Mouse (Mus musculus) frontal cortex, postnatal 36 days (tissue): ENCODE results near the gene Atcay.
"Not testable (repeated sequence)": the region's sequence is repeated elsewhere in the genome, so short reads cannot be mapped to it uniquely, and the experiment has no call there.

Source experiments
- DNase-seq, 2 experiments: peaks; one replicate each; pipeline ENCODE4 v3.0.0; 2022; ENCODE audit warnings: low spot score in 2 of 2

Gene Atcay

DNA sequence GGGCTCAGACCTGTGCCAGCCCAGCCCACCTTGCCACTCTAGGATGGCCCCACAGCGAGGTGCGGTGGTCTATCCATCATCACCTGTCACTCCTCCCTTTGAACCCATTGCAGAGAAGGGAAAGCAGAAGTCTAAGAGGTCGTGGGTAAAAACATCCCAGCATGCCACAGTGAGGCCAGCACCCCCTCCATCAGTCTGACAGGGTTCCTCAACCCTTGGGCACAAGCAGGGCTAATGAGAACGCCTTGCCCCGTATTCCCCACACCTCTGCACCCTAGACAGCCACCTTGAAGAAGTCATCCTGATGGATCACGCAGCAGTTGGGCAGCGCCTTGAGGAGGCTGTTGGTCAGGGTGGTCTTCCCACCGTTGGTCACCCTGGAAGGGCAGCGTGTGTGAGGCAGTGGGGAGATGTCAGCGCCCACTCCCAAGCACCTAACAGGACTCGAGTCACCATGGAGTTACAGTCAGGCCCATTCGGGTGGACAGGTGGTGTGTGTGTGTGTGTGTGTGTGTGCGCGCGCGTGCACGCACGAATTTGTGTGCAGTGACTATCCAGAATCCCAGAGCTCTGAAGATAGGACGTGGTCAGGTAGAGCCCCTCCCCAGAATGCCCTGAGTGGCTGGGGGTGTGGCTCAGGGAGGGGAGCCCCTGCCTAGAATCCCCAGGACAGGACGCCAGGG lies 29.9 kb downstream of the Atcay start:
- no peak for DNase-seq

DNA sequence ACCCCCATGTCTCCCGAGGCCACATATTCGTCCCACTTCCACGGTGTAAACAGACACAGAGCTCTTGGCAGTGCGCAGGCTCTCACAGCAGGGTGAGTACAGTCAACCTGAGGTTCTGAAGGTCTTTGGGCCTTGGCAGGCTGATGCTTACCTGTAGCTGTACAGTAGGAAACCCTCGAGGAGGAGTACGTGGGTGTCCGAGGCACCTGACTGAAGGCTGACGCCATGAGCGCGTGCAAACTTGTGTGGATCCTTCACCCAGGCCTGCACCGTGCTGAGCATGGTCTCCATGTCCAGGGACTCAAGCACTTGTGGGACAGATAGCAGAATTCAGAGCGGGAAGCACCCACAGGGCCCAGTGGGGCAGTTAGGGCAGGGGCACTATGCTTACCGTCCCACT lies 30.5 kb downstream of the Atcay start:
- DNase-seq: no peak

- no peak for DNase-seq
These were observed 31.6 kb downstream of the Atcay start for GRCm38 (mm10) chr10:81198990-81199389.

DNA sequence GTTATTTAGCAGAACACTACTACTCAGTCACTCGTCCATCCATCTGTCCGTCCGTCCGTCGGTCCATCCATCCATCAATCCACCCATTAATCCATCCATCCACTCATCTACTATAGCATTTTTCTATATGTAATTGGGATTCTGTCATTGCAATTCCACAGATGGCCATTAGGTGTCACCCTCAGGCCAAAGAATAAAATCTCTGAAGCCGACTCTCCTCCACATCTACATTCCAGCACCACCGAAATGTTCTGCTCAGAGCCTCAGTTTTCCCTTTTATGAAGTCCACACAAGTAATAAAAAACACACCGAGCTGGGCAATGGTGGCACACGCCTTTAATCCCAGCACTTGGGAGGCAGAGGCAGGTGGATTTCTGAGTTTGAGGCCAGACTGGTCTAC lies 32.4 kb downstream of the Atcay start:
- peak; percentile 67 to 85 for DNase-seq

DNA sequence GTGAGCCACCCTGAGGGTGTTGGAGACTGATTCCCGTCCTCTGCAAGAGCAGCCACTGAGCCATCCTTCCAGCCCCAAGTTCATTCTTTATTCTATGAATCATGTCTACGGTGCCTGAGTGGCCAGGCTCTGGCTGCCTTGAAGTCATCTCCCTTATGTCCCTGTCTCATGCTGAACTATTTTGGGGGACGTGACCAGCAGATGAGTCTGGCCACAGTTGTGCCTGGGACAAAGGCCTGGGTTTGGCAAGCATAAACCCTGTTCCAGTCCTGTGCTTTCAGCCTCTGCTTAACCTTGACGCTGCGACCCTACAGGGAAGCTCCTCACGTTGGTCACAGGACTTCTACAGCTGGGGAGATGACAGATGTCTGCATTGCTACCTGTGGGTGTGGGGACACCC lies 33.3 kb downstream of the Atcay start:
- DNase-seq: no peak

DNA sequence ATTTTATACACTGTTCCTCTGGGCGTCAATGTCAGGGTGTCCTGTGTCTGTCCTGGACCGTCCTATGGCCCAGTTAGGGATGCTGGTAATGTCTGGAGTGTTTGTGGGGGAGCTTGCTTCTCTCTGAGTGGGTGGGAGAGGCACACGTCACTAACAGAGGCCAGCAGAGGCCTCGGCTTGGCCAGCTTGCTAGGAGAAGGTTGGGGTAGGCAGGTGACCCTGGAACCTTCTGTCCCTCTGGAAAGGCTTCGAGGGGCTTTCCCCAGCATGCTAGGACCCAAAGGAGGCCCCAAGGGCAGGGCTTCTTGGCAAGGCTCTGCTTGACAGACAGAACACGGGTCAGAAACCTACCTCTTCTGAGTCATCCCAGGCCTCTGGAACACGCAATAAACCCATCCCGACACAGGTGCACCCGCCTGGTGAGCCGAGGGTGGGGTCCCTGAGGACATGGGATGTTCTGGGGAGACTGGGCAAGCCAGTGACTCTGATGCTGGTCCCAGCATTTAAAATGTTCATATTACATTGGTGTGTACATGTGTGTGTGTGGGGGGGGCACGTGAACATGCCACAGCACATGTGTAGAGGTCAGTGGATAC lies 34.1 kb downstream of the Atcay start:
- no peak for DNase-seq

DNA sequence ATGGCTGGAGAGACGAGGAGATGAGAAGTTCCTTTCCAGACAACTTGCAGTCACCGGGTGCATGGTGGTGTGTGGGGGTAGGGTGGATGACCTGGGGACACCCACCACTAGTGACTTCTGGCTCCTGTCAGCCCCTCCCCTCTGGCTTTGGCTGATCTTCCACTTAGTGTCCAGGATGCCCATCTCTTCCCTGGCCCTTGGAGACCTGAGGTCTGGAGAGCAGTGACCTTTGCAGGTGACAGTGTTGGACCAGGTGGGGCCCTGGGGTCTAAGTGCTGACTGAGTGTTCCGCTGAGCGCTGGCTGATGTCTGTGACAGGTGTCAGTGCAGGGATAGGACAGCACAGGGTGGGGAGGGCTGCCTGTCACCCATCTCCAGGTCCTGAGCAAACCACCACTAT lies 35.3 kb downstream of the Atcay start:
- DNase-seq: no peak

DNA sequence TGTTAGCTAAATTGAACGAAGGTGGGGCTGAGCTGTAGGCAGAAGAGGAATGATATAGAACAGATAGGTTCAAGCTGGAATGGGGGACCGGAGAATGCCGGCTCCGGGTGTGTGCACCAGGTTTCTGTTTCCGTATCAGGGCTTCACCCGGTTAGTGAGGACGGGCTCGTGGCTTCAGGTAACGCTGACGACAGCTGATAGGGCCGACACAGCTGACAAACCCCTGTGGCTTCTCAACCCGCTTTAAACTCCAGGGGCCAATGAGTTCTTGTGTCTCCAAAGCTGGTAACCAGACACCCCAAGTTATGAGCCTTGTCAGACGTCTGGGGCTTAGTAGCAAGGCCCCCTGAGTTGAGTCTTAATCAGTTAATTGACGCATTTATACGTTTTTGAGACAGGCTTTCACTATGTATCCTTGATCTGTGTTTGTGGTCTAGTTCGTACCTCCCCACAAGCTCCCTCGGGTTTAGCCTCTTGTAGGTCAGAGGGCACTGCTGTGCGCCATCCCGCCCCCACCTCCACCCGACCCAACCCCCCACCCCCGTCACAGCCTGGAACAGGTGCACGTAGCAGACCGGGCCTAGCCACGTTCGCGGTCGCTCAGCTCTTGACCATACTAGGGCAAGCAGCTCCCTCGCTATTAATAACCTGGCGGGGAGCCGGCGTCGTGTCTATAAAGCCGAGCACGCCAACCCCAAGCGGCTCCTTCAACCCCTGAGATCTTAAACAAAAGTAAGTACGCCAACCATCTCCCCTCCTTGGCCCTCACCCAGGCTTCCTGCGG lies 36.5 kb downstream of the Atcay start:
- DNase-seq: no peak

DNA sequence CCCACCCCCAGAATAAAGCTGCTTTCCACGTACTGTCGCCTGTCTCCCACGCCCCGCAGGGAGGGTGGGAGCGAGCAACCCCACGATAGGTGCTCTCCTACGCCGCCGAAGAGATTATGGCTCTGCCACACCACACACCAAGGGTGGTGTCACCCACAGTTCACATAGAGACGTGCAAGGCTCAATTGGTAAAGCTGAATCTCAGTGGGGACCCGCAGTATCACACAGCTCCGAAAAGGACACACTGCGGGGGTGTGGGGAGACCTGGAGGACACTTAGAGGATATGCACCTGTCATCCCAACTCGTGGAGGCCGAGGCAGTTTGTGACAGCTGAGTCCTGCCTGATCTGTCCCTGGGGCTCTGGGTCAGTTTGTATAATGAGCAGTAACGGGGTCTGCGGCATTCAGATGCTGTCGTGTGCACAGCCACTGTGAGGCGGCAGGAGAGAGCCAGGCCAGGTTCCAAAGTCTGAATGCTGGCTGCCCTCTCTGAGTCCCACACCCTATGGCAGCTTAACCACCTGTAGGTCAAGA lies 37.6 kb downstream of the Atcay start:
- DNase-seq: peak in 1 of 2 experiments; percentile 64

DNA sequence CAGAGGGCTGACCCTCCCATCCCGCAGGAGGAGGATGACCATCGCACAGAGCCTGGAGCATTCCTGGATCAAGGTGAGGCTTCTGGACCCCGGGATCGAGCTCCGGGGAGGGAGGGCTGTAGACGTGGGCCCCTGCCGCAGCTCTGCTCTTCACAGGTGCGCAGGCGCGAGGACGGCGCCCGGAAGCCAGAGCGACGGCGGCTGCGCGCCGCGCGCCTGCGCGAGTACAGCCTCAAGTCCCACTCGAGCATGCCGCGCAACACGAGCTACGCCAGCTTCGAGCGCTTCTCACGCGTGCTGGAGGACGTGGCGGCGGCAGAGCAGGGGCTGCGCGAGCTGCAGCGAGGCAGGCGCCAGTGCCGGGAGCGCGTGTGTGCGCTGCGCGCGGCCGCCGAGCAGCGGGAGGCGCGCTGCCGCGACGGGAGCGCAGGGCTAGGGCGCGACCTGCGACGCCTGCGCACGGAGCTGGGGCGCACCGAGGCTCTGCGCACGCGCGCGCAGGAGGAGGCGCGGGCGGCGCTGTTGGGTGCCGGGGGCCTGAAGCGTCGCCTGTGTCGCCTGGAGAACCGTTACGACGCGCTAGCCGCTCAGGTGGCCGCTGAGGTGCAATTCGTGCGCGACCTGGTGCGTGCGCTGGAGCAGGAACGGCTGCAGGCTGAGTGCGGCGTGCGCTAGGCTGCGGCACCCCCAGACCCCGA lies 38.2 kb downstream of the Atcay start:
- peak; percentile 88 to 90 for DNase-seq

- no peak for DNase-seq
These were observed 39.2 kb downstream of the Atcay start for GRCm38 (mm10) chr10:81191342-81191982.

DNA sequence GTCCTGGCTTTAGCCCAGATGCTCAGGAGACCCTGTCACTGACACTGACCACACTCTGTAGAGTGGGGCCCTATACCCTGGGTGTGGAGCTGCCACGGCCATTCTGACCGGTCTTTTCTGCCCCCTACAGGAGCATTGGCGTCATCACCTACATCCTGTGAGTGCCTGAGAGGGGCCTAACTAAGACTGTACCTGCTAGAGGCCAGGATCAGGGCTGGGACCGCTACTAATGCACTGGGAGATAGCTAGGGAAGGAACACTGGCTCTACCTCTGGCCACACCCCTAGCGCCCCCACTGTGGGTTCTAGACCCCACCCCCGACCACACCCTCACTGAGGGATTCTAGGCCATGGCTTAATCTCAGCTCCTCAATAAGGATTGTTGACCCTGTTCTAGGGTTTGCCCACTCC lies 39.7 kb downstream of the Atcay start:
- DNase-seq: no peak

DNA sequence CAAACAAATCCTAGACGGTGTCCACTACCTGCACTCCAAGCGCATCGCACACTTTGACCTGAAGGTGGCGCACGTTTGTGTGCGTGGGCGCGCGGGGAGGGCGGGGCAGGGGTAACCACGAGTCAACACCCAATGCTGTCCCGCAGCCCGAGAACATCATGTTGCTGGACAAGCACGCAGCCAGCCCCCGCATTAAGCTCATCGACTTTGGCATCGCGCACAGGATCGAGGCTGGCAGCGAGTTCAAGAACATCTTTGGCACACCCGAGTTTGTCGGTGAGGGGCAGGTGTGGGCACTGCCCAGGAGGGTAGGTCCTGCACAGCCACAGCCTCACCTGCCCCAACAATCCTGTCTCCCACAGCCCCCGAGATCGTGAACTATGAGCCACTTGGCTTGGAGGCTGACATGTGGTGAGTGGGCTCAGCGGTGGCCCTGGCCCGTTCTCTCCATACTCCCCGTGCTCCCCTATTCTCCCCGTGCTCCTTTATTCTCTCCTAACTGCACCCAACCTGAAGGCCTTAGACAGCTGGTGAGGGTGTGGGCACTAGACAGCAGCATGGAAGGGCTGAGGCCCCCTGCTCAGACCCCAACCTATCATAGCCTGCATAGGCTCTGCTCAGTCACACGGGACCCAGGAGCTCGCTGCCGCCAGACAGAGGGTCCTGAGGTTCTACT lies 40.3 kb downstream of the Atcay start:
- no peak for DNase-seq

GRCm38 (mm10) chr10:81189821-81190220 lies 40.8 kb downstream of the Atcay start:
- DNase-seq: no peak

GRCm38 (mm10) chr10:81187161-81187560 lies 43.5 kb downstream of the Atcay start:
- DNase-seq: no peak

GRCm38 (mm10) chr10:81184765-81185164 lies 45.9 kb downstream of the Atcay start:
- DNase-seq: no peak

GRCm38 (mm10) chr10:81183805-81184204 lies 46.8 kb downstream of the Atcay start, which contains the start of gene 4930442H23Rik:
Gene 4930442H23Rik (minus strand): TSS chr10:81183849.
- DNase-seq: no peak

GRCm38 (mm10) chr10:81182336-81183333 lies 48.0 kb downstream of the Atcay start, which contains the start of gene Dapk3:
Gene Dapk3 (plus strand): TSS chr10:81183005.
- peak; percentile 98 to 99 for DNase-seq

- not testable (repeated sequence) for DNase-seq
These were observed 48.8 kb downstream of the Atcay start for GRCm38 (mm10) chr10:81181860-81182259.
